Mouse (Mus musculus) embryonic facial prominence, embryonic 14.5 days (tissue): ENCODE measurements at regions not wholly inside any gene's neighbourhood (a gene's known extent, or its start where the extent isn't known, plus 50 kb on each side); places are given as distances from the start of the nearest gene placed in this dataset.

ENCODE experiments used
- ATAC-seq: fragments of 200-750 bp; cut with Nextera tagmentation; 2 replicates; pipeline ENCODE4 v1.8.0; 2017; ENCODE audit warnings: low read depth, moderate number of reproducible peaks, moderate TSS enrichment
- DNase-seq: peaks from one replicate; pipeline ENCODE4 v3.0.0-alpha.2; 2015; ENCODE audit warnings: low spot score
- H3K27ac ChIP-seq: fragments of 300-500 bp; sonication (generic); replicated peaks from 2 replicates; pipeline ENCODE4 v1.5.1; 2014; ENCODE audit warnings: low read depth, mild to moderate bottlenecking, low read length, moderate library complexity
- H3K27me3 ChIP-seq: fragments of 300-500 bp; sonication (generic); replicated peaks from 2 replicates; pipeline ENCODE4 v1.6.1; 2014; ENCODE audit warnings: low read length; ENCODE audit not compliant: control insufficient read depth, insufficient read depth
- H3K36me3 ChIP-seq: fragments of 300-500 bp; sonication (generic); 2 replicates; pipeline ENCODE4 v1.6.1; 2014; ENCODE audit warnings: low read length, mixed read lengths; ENCODE audit not compliant: control insufficient read depth, insufficient read depth
- H3K4me1 ChIP-seq: fragments of 300-500 bp; sonication (generic); 2 replicates; pipeline ENCODE4 v1.6.1; 2014; ENCODE audit warnings: antibody characterized with exemption, low read length; ENCODE audit not compliant: control insufficient read depth, insufficient read depth
- H3K4me2 ChIP-seq: fragments of 300-500 bp; sonication (generic); 2 replicates; pipeline ENCODE4 v1.6.1; 2014; ENCODE audit warnings: low read depth, mild to moderate bottlenecking, low read length, moderate library complexity, mixed read lengths
- H3K4me3 ChIP-seq: fragments of 300-500 bp; sonication (generic); 2 replicates; pipeline ENCODE4 v1.5.1; 2014; ENCODE audit warnings: low read depth, mild to moderate bottlenecking, low read length
- H3K9ac ChIP-seq: fragments of 300-500 bp; sonication (generic); 2 replicates; pipeline ENCODE4 v1.6.1; 2014; ENCODE audit warnings: low read depth, mild to moderate bottlenecking, low read length, moderate library complexity, mixed read lengths
- H3K9me3 ChIP-seq: fragments of 300-500 bp; sonication (generic); 2 replicates; pipeline ENCODE4 v1.6.1; 2016; ENCODE audit warnings: low read length; ENCODE audit not compliant: control insufficient read depth
- WGBS: fragments of 180-500 bp; shearing (Covaris S2); extraction: QIAGEN DNeasy Blood & Tissue Kit; methylation state at CpG from one replicate; pipeline ENCODE4 v1.1.7; 2014; 5-methylcytosine and 5-hydroxymethylcytosine counted together

- H3K36me3 ChIP-seq = no peaks in the 10 kb centered on the region
- ATAC-seq = no peak
- 52% methylated on average over 11 of the region's 11 CpGs for WGBS
These were observed 617.0 kb upstream of the 3110018I06Rik start for GRCm38 (mm10) chr12:106871481-106871880.

DNA sequence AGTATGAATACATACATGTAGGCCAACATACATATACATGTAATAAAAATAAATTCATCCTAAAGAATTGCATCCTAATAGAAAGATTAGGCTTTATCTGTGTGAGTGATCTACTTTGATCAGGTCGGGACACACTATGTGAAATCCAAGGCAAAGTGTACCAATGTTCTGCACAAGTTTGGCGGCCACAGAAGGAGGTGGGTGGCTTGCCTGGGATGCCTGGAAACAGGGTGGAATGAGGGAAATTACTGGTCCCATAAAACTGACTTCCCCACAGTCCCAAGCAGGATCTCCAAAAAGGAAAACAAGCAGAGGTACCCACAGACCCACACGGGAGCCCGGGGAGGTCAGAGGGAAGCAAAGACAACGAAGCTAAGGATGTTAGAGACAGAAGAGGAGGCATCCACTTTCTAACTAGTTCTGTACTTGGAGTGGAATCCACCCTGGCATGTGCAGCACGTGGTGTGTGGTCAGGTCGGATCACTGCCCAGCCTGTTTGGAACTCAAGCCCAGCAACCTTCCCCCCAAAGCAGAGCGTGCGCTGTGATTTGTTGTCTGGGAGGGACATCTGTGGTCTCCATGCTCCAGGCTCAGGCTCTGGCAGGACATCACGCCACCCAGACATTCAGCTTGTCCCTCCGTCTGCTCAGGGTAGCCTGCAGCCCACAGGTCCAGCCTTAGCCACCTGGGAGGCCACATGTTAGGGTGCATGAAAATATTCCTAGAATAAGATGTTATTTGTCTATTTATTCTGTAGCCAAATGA lies 615.3 kb upstream of the 3110018I06Rik start:
- 90% methylated on average over 11 of the region's 11 CpGs for WGBS
- DNase-seq = no peak
- Histone ChIP-seq H3K27me3 (no peaks in the 10 kb centered on the region), H3K27ac (no peak overlapping the region), H3K9me3 (no peaks in the 10 kb centered on the region), H3K4me1 (peaks cover 6% of the 10 kb centered on the region; the same call in 1 of the 2 replicates), H3K36me3 (no peaks in the 10 kb centered on the region), H3K4me3 (no peak overlapping the region), H3K4me2 (no peak overlapping the region), H3K9ac (no peak overlapping the region)
- no peak for ATAC-seq

More at GRCm38 (mm10) chr12:106871481-106871880, 617.0 kb upstream of the 3110018I06Rik start:
- peak; percentile 58 for DNase-seq
- Histone ChIP-seq H3K4me2 (no peak overlapping the region), H3K27me3 (no peaks in the 10 kb centered on the region), H3K4me3 (no peak overlapping the region), H3K27ac (no peak overlapping the region), H3K4me1 (peaks cover 9% of the 10 kb centered on the region; the same call in 1 of the 2 replicates), H3K9ac (no peak overlapping the region), H3K9me3 (no peaks in the 10 kb centered on the region)

DNA sequence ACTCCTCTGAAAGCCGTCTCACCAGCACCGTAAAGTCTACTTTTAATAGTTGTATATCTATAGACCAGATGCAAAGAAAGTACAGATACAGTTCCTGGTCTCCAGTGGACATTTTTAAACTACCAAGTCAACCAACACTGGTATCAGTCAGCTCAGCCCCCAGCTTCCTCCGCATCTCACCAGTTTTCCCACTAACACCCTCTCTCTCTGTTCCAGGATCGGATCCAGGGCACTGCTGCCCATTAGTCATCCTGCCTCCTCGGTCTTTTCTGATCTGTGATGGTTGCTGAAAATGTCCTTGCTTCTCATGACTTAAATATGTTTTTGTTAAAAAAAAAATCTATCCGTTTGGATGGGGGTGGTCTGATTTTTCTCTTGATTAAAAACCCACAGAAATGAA lies 598.1 kb upstream of the 3110018I06Rik start:
- Histone ChIP-seq H3K36me3 (no peaks in the 10 kb centered on the region), H3K9ac (no peak overlapping the region), H3K4me3 (no peak overlapping the region), H3K4me1 (peaks cover 16% of the 10 kb centered on the region), H3K27me3 (no peaks in the 10 kb centered on the region), H3K27ac (peak overlapping the region; percentile 30; the same call in 1 of the 2 replicates), H3K9me3 (no peaks in the 10 kb centered on the region), H3K4me2 (no peak overlapping the region)
- ATAC-seq (no peak), DNase-seq (no peak)
- 55% methylated on average over 6 of the region's 6 CpGs for WGBS

DNA sequence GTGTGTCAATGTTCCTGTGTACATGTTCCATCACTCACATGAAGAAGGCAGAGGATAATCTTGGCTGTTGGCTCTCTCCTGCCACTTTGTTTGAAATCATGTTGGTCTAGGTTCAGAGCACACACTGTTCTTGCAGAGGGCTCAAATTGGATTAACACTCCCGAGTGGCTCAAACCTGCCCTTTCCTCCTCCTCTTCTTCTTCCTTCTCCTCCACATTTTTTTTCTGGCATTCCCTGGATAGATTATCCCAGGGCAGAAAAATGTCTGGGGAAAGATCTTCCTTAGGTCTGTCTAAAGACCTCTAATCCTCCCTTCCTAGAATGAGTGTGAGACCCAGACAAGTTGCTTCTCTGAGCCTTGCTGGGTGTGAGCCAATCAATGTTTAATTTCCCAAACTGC lies 594.4 kb upstream of the 3110018I06Rik start:
- no peak overlapping the region for H3K9ac ChIP-seq
- DNase-seq = no peak
- H3K36me3 ChIP-seq = no peaks in the 10 kb centered on the region
- ATAC-seq = no peak
- no peaks in the 10 kb centered on the region for H3K9me3 ChIP-seq
- no peak overlapping the region for H3K27ac ChIP-seq
- WGBS = 45% methylated on average over 1 of the region's 1 CpGs
- H3K4me3 ChIP-seq = no peak overlapping the region
- H3K27me3 ChIP-seq = no peaks in the 10 kb centered on the region
- no peak overlapping the region for H3K4me2 ChIP-seq
- H3K4me1 ChIP-seq = peaks cover 13% of the 10 kb centered on the region

GRCm38 (mm10) chr12:106904202-106904601 lies 584.2 kb upstream of the 3110018I06Rik start:
- Histone ChIP-seq H3K27ac (no peak overlapping the region), H3K27me3 (no peaks in the 10 kb centered on the region), H3K4me2 (no peak overlapping the region), H3K36me3 (no peaks in the 10 kb centered on the region), H3K4me3 (no peak overlapping the region), H3K9ac (no peak overlapping the region), H3K4me1 (0 out of 2 replicates have a peak, but pooled peaks cover 4% of the 10 kb centered on the region), H3K9me3 (no peaks in the 10 kb centered on the region)
- 67% methylated on average over 5 of the region's 5 CpGs for WGBS
- no peak for ATAC-seq
- no peak for DNase-seq

GRCm38 (mm10) chr12:106912782-106913181 lies 575.6 kb upstream of the 3110018I06Rik start:
- H3K9ac ChIP-seq = no peak overlapping the region
- H3K4me2 ChIP-seq = no peak overlapping the region
- H3K27ac ChIP-seq = no peak overlapping the region
- no peaks in the 10 kb centered on the region for H3K27me3 ChIP-seq
- H3K36me3 ChIP-seq = no peaks in the 10 kb centered on the region
- WGBS = 40% methylated on average over 3 of the region's 3 CpGs
- ATAC-seq (peak; percentile 78; the same call in 1 of the 2 replicates), DNase-seq (peak; percentile 30)
- H3K4me1 ChIP-seq = 0 out of 2 replicates have a peak, but pooled peaks cover 6% of the 10 kb centered on the region
- no peak overlapping the region for H3K4me3 ChIP-seq
- H3K9me3 ChIP-seq = no peaks in the 10 kb centered on the region

GRCm38 (mm10) chr12:106922571-106922991 lies 565.9 kb upstream of the 3110018I06Rik start:
- Histone ChIP-seq H3K4me1 (peaks cover 14% of the 10 kb centered on the region), H3K4me2 (peak overlapping the region; percentile 1; the same call in 1 of the 2 replicates), H3K36me3 (no peaks in the 10 kb centered on the region), H3K4me3 (no peak overlapping the region), H3K9me3 (no peaks in the 10 kb centered on the region), H3K27me3 (no peaks in the 10 kb centered on the region), H3K9ac (no peak overlapping the region), H3K27ac (peak overlapping the region; percentile 42)
- ATAC-seq (peak; percentile 85), DNase-seq (peak; percentile 88)
- 17% methylated on average over 12 of the region's 12 CpGs for WGBS

GRCm38 (mm10) chr12:106928389-106928788 lies 560.0 kb upstream of the 3110018I06Rik start:
- 57% methylated on average over 5 of the region's 5 CpGs for WGBS
- ATAC-seq (no peak), DNase-seq (no peak)
- Histone ChIP-seq H3K4me2 (no peak overlapping the region), H3K4me1 (peaks cover 11% of the 10 kb centered on the region), H3K27me3 (no peaks in the 10 kb centered on the region), H3K9ac (no peak overlapping the region), H3K9me3 (no peaks in the 10 kb centered on the region), H3K27ac (no peak overlapping the region), H3K36me3 (no peaks in the 10 kb centered on the region), H3K4me3 (no peak overlapping the region)

DNA sequence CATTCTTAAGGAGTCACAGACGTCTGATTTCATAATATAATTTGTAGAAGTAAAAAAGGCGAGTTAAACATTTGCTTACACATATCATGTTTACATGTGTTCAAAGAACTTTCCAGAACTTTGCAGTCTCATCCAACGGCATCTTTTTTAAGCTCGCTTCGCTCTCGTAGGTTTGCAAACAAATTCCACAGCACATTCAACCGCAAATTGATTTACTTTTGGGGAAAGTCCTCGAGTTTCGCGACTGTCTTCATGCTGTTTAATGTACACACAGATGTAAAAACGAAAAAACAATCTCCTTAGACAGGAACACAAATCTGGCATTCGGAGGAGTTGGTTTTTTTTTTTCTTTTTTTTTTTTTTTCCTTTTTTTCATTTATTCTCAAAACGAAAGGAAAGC lies 559.3 kb upstream of the 3110018I06Rik start:
- peak; percentile 74 for DNase-seq
- no peak overlapping the region for H3K4me2 ChIP-seq
- 54% methylated on average over 13 of the region's 13 CpGs for WGBS

More for the DNA sequence above, 559.3 kb upstream of the 3110018I06Rik start:
- Histone ChIP-seq H3K27ac (no peak overlapping the region), H3K9ac (no peak overlapping the region), H3K4me1 (peaks cover 11% of the 10 kb centered on the region; the same call in 1 of the 2 replicates), H3K27me3 (no peaks in the 10 kb centered on the region), H3K36me3 (no peaks in the 10 kb centered on the region), H3K9me3 (no peaks in the 10 kb centered on the region), H3K4me3 (no peak overlapping the region)
- no peak for ATAC-seq
